Mouse (Mus musculus) spleen, embryonic (tissue): ENCODE results near the gene Fam219a.

ENCODE experiments used
- CTCF ChIA-PET: fragments of 350-600 bp; sonication (Branson Sonifier 250); formaldehyde crosslinking; loops from one replicate; lab custom pipeline; 2022; lab: Charles Lee

Gene Fam219a

DNA sequence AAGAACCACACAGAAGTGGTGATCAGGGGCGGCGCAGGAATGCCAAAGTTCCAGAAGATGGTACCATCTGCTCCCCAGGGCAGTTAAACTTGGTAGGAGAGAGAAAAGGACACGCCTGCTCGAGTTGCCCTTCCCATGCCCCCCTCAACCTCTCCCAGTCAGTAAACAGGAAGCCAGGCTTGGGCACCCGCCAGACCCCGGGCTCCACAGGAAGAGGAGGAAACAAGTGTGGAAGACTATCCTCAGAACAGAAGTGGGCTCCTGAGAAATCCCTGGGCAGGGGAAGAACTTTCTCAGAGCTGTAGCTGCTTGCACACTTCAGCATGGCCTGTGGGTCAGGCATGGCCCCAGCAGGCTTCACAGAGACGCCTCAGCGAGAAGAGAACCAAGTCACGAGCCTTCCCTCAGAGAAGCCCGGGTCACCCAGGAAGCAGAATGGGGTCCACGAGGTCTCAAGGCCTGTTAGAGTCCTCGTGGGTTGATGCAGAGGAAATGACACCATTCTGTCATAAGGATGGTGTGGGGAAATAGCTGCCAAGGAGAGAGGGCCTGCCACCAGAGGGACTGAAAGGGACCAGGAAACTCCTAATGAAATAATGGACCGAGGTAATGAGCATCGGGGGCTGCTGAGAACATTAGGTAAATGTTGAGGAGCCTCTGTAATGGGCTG lies 14.2 kb downstream of the Fam219a start:
- CTCF ChIA-PET, result no interaction called here

GRCm38 (mm10) chr4:41553116-41553515 lies 16.2 kb downstream of the Fam219a start:
- CTCF ChIA-PET, result interaction anchor here (1.9 kb wide), 1 partner anchor 61 kb away, joined by 13 read pairs; no protein-coding TSS in a partner anchor

DNA sequence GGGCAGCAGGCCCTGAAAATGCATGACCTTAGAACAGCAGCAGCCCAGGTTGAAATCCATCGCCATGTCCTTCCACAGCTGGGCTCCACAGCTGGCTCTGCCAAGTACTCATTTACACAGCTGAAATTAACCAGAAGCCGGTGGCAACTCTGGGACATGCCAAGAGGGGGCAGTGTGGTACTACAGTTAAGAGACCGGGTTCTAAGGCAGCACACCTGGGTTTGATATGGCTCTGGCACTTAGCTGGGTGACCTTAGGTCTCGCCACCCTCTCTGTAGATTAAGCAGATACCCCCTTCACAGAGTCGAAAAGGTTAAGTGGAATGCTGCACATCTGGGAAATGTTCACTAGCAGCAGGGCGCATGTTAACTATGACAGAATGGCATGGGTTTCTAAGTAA lies 16.8 kb downstream of the Fam219a start:
- CTCF ChIA-PET, result interaction anchor here (1.9 to 2.0 kb wide), 2 partner anchors 16 to 62 kb away, joined by 5 to 13 read pairs; partner anchors contain the start of genes Dnaic1 and Fam219a

DNA sequence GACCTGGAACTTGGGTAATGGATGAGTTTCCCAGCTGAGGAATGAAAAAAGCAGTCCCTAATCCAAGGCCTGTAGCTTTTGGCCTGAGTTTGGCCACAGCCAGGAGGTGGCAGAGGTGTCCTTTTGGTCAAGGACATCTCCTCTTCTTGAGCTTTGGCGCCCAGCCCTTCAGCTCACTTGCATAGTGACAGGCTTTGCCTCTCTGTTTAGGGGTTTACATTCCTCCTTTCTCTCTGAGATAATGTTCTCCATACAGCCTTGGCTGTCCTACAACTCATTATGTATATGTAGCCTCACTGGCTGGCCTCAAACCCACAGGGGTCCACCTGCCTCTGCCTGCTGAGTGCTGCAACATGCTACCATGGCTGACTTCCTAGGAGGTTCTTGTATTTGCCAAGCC lies 22.3 kb downstream of the Fam219a start:
- CTCF ChIA-PET, result no interaction called here

DNA sequence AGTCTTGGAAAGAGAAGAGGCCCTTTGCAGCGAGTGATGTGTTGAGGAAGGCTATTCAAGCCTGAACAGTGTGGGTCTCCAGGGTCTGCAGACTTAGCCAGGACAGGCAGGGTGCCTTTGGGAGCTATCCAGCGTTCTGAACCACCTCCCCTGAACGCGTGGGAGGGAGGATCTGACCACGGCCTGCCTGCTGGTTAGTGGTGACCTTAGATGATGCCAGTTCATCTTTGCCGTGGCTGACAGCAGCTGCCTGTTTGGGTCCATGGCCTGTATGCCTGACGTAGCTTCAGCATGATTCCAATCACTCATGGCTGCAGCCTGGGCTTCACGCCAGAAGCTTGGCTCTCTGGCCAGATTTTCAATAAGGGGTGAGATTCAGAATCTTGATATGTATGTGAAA lies 23.4 kb downstream of the Fam219a start:
- CTCF ChIA-PET, result no interaction called here

DNA sequence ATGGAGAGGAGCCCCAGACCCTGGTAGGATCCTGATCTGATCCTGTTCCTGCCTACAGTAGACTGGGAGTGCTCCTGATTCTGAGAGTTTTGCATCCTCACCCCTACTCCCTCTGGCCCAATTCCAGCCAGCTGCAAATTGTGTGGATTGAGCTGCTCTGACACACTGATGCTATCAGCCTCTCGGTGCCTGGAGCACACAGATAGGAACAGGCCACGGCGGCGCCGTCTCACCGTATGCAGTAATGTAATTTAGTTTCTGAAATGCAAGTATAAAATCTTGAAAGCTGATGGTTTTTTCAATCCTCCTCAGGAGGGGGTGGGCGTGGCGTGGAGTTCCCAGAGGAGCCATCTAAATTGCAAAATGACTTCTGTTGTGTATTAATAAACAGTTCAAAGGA lies 27.2 kb downstream of the Fam219a start:
- CTCF ChIA-PET, result no interaction called here

DNA sequence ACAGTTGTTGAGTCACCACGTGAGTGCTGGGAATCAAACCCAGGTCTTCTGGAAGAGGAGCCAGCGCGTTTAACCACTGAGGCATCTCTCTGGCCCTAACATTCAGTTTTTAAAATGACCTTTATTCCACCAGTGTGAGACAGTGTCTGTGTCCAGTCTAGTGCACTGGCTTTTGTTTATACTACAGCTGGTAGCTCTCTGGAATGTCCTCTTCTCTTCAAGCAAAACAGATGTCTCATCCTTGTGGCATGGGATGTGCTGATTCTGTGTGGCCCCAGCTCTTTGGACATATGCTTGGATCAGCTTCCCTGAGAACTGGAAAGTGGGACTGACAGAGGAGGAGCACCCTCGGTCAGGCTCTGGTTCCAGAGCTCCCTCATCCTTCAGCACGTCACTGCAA lies 34.5 kb downstream of the Fam219a start:
- CTCF ChIA-PET, result no interaction called here

GRCm38 (mm10) chr4:41532420-41532819 lies 36.9 kb downstream of the Fam219a start:
- CTCF ChIA-PET, result no interaction called here

DNA sequence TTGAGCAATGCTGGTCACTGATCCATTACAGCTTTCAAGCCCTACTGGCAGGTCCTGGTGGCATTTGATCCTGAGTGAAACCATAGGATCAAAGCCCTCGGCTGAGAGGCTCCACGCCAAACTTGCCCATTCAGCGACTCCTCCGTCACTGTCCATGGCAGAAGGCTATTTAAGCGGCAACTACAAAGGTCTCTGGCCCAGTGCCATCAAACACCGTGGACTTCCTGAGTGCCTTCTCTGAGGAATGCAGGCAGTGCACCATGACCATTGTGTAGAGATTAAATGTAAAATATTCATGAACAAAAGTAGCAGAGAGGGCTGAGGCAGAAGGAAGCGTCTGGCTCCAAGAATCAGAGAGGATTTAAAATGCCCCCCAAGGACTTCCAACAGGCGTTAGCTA lies 41.3 kb downstream of the Fam219a start:
- CTCF ChIA-PET, result no interaction called here

DNA sequence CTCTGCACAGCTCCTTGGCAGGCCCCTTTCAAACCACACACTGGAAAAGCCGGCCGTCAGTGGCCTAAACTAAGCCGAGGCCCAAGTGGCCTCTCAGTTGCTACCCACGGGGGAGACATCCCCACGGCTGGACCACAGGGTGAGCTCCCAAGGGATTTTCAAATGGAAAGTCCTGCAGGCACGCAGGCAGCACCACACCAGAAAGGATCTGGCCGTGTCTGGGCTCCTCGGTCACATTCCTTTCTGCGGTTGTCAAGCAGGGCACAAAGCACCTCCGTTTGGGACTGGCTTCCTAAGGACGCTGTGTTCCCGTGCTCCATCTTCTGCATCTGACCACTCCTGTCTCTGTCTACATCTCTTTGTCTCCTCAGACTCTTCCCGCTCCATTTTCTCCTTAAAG lies 42.3 kb downstream of the Fam219a start:
- CTCF ChIA-PET, result no interaction called here

DNA sequence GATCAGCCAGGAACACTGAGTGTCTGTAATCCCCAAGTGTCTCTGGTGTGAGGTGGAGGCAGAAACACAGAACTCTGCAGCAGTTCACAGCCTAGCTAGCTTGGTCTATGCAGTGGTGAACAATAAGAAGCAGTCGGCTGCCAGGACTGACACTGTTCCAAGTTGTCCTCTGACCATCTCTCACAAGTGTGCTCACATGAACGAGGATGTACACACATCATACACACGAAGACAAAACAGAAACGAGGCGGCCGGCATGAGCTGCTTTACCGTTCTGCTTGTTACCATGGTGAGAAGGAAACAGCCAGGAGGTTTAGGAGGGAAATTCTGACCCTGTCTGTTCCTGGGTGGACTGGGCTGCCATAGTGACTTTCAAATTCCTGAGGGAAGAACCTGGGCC lies 42.8 kb downstream of the Fam219a start:
- CTCF ChIA-PET, result no interaction called here

GRCm38 (mm10) chr4:41524829-41525228 lies 44.5 kb downstream of the Fam219a start:
- CTCF ChIA-PET, result no interaction called here

DNA sequence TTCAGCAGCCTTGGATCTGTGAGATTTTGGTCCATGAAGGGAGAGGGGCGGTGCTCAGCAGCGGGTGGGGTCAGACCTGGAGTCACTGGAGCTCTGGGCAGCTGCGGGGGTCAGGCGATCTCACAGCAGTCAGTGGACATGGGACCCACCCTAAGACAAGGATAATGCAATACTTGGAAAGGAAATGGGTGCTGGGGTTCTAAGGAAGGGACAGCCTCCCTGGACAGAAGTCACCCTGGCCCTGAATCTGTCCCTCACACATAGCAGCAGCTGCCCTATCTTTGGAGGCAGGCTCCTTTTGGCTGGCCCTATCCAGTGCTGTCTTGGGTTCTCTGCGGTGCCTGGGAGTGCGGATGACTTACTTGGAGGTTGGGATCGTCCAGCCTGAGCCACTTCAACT lies 45.5 kb downstream of the Fam219a start:
- CTCF ChIA-PET, result no interaction called here

DNA sequence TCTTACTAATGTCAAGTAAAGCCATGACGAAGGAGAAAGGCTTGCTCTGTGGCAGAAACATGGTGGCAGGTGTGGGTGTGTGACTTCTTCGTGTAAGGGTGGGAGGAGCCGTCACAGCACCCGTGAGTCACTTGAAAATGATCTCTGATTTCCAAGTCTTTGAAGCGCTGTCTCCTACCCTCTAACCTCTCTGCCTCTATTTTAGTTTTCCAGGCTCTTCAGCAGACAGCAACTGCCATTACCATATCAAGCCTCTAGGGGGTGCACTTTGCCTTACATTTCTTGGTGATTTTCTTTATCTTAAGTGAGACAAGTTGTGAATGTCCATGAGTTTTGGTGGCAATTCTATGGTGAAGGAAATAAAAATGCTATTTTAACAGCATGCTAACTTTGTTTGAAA lies 46.5 kb downstream of the Fam219a start:
- CTCF ChIA-PET, result interaction anchor here (0.6 kb wide), 1 partner anchor 577 kb away, joined by 3 read pairs; no protein-coding TSS in a partner anchor

DNA sequence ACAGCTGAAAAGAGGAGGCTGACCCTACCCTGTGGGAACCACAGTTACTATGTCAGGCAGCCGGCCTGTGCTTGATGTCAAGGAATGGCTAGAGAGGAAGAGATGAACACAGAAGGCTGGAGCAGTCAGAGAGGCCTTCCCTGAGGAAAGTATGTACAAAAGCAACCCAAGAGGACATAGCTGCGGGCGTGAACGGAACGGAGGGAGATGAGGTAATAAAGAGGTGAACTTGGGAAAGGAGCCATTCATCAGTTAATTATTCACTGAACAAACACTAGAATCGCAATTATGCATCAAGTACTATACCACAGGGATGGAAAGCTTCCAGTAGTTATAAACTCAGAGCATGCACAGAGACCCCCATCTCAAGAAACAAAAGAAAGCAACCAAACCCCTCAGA lies 47.2 kb downstream of the Fam219a start:
- CTCF ChIA-PET, result no interaction called here

- CTCF ChIA-PET, result interaction anchor here (0.7 kb wide), 1 partner anchor 12 kb away, joined by 3 read pairs; no protein-coding TSS in a partner anchor
Observed at GRCm38 (mm10) chr4:41520641-41521040, 48.7 kb downstream of the Fam219a start.

GRCm38 (mm10) chr4:41519195-41519594 lies 50.1 kb downstream of the Fam219a start:
- CTCF ChIA-PET, result no interaction called here

DNA sequence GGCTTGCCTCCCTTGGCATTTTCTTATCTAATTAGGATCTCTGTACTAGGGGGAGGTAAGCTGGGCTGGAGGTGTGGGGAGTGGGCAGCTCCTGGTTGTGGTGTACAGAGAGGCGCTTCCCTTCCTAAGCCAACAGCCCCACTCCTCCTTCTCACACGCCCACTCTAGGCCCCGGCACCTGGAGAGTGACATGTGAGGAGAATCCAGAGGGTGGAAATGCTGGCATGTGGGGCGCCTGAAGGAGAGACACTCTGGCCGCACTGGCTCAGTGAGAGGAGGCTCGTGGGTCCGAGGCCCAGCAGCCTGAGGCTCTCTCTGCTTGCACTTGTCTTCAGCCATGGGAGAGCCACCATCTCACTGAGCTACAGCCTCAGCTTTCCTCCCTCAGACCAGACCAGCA lies 51.0 kb downstream of the Fam219a start:
- CTCF ChIA-PET, result no interaction called here

GRCm38 (mm10) chr4:41517233-41517632 lies 52.1 kb downstream of the Fam219a start, which contains the start of gene 1110017D15Rik:
1110017D15Rik (minus strand) TSS chr4:41517333.
- CTCF ChIA-PET, result no interaction called here

- CTCF ChIA-PET, result no interaction called here
Observed at GRCm38 (mm10) chr4:41513714-41514113, 55.6 kb downstream of the Fam219a start.

- CTCF ChIA-PET, result no interaction called here
Observed at GRCm38 (mm10) chr4:41513309-41513708, 56.0 kb downstream of the Fam219a start.

GRCm38 (mm10) chr4:41507998-41508397 lies 61.3 kb downstream of the Fam219a start:
- CTCF ChIA-PET, result no interaction called here

DNA sequence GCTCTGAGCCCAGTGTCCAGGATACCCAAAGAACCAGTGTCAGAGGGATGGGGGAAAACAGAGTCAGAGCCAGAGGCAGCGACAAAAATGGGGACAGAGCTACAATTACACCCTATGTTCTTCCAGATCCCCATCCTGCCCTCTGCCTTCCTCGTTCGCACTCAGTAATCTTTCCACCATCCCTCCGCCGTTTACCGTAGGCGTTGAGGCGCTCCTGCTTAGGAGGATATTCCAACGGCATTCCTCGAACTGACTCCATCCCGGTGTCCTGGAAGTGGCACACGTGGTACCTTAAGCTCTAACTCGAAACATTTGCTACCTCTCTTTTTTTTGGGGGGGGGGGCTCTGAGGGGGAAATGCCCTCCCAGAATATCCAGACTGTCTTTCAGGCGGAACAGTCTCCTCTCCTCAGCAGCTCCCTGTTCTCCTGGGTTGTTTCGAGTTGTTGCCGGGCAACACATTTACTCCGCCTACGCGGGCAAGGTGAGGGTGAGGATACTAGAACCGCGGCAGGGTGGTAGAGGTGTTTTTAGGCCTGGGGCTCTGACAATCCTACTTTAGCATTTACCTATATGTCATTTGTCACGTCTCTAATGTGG lies 61.9 kb downstream of the Fam219a start:
- CTCF ChIA-PET, result no interaction called here
